Mouse (Mus musculus) ES-Bruce4 (cell line): ENCODE data around the gene Tmem88b.

ENCODE experiments used
- CTCF ChIP-seq: IDR thresholded peaks from one replicate; pipeline ENCODE4 v1.8.1; 2011; ENCODE audit warnings: low read depth, low read length
- EP300 ChIP-seq: IDR thresholded peaks from 2 replicates; pipeline ENCODE4 v1.6.1; 2011; ENCODE audit warnings: low read depth, low read length; ENCODE audit not compliant: insufficient read depth

DNA sequence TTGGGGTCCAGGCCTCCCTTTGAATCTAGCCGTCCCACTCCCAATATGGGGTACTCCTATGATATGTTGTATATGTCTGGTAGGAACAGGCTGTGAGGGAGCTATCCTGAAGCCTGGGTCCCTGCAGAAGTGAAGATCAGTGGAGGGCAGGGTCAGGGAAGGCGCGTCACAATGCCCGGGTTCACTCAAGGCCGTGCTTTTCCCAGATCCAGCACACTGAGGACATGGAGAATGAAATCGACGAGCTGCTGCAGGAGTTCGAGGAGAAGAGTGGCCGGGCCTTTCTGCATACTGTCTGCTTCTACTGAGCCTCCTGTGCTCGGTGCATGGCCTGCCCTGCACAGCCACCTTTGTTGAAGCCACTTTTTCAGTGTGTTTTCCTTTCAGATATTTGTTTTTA is 52.4 kb downstream of the Tmem88b start:
- TF ChIP-seq CTCF (no peak), EP300 (no peak)
